Mouse (Mus musculus) splenic B cell, adult 2 months (primary cell): ENCODE data around the gene Chd4.

Experiments used
- DNase-seq: peaks from one replicate; pipeline ENCODE4 v3.0.0-alpha.2; 2011; ENCODE audit warnings: low read depth, low spot score
- H3K27me3 ChIP-seq: 2 replicates; pipeline ENCODE4 v1.6.1; 2012; ENCODE audit warnings: mild to moderate bottlenecking, low read length, moderate library complexity, mixed read lengths; ENCODE audit not compliant: control insufficient read depth, poor library complexity, insufficient read depth, severe bottlenecking
- H3K36me3 ChIP-seq: 2 replicates; pipeline ENCODE4 v1.6.1; 2012; ENCODE audit warnings: mild to moderate bottlenecking, low read length, moderate library complexity, mixed read lengths; ENCODE audit not compliant: control insufficient read depth, poor library complexity, insufficient read depth, severe bottlenecking

Gene Chd4

GRCm38 (mm10) chr6:125168086-125168485, 72.3 kb downstream of the Chd4 start:
- no peak for DNase-seq
- Histone ChIP-seq H3K36me3 (0 out of 2 replicates have a peak, but pooled peaks cover 2% of the 10 kb centered on the region), H3K27me3 (no peaks in the 10 kb centered on the region)

- peaks cover 2% of the 10 kb centered on the region; the same call in 1 of the 2 replicates for H3K36me3 ChIP-seq
- H3K27me3 ChIP-seq: no peaks in the 10 kb centered on the region
- DNase-seq: no peak
These were observed 74.4 kb downstream of the Chd4 start for GRCm38 (mm10) chr6:125170194-125170593.

- Histone ChIP-seq H3K36me3 (peaks cover 2% of the 10 kb centered on the region), H3K27me3 (no peaks in the 10 kb centered on the region)
- no peak for DNase-seq
These were observed 76.7 kb downstream of the Chd4 start for GRCm38 (mm10) chr6:125172474-125172873.

- H3K36me3 ChIP-seq: peaks cover 2% of the 10 kb centered on the region
- H3K27me3 ChIP-seq: no peaks in the 10 kb centered on the region
- no peak for DNase-seq
These were observed 77.5 kb downstream of the Chd4 start for GRCm38 (mm10) chr6:125173256-125173655.

- Histone ChIP-seq H3K36me3 (no peaks in the 10 kb centered on the region; the same call in none of the 2 replicates), H3K27me3 (no peaks in the 10 kb centered on the region)
- DNase-seq: no peak
These were observed 79.7 kb downstream of the Chd4 start for GRCm38 (mm10) chr6:125175469-125175868.

- DNase-seq: no peak
- H3K27me3 ChIP-seq: no peaks in the 10 kb centered on the region
- H3K36me3 ChIP-seq: peaks cover 7% of the 10 kb centered on the region
These were observed 83.8 kb downstream of the Chd4 start for GRCm38 (mm10) chr6:125179601-125180000.
